Mouse (Mus musculus): ENCODE data around the gene Abca17. TPM values are rescaled to one million over a fixed set of nuclear protein-coding genes. Genes with fewer than 3 reads are reported as not detected.
A peak's percentile ranks its signal among the peaks of the same experiment; 100 is the strongest.

Gene Abca17
- polyA plus RNA-seq, 2 experiments: 0.04 TPM; not detected in 1

DNA sequence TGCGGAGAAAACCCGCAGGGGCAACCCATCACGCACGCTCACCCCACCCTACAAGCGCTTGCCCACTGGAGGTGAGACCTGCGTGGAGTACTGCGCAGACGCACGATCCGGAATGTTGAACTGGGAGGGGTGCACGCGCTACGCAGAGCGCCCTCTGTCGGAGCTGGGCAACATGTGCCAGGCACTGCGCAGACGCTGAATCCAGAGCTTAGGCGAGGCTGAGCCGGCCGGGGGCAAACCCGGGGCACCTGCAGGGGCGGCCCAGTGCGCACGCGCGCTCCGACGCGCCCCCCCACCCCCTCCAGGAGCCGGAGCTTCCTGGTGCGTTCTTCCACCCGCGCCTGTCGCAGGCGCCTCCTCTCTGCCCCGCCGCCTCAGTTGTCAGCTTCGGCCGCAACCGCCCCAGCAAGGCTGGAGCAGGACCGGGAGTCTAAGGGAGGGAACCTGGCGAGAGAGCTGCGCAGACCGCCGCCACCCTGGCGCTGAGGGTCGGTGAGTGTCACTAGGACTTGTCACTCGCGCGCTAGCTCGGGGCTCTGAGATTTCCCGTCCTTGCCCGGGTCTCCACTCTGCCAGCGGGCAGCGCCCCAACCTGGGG, 991 bp upstream of the Abca17 start, which contains the start of gene Abca3:
Gene Abca3 (plus strand): TSS at position 191 of the 598 bp plus-strand sequence.
- peaks cover 13% of the 10 kb centered on the region for H3K27me3 ChIP-seq (ENCODE audit: control insufficient read depth, insufficient read depth, low read length)
- peak within 1 kb of the TSS; percentile 77 to 82 for H3K4me3 ChIP-seq (ENCODE audit: insufficient read depth in 1 of 2, low read depth in 2 of 2, low read length in 2 of 2)
- no peaks in the 10 kb centered on the region for H3K36me3 ChIP-seq (replicated peaks; ENCODE audit: control insufficient read depth, insufficient read depth, low read depth)
- TF ChIP-seq CTCF (IDR thresholded peaks at IDR 0.05; ENCODE audit: low read depth): peak; percentile 98
- TF ChIP-seq EP300 (IDR thresholded peaks at IDR 0.05; ENCODE audit: low read depth): no peak
- DNase-seq (ENCODE audit: low read depth in 3 of 3, low spot score in 3 of 3) (peak; percentile 87 to 88 (median 88)), ATAC-seq (ENCODE audit: insufficient read depth) (peak; percentile 82)
- peak within 1 kb of the TSS; percentile 75 for H3K4me2 ChIP-seq (ENCODE audit: low read depth)
- no peaks in the 10 kb centered on the region for H3K9me3 ChIP-seq (ENCODE audit: control insufficient read depth, low read length)
- H3K4me1 ChIP-seq (replicated peaks; ENCODE audit: control insufficient read depth in 2 of 2, insufficient read depth in 2 of 2, low read length in 1 of 2): peaks cover 26 to 40% of the 10 kb centered on the region in 2 experiments
- peak within 1 kb of the TSS; percentile 96 for H3K9ac ChIP-seq (replicated peaks)
- peak within 1 kb of the TSS; percentile 94 for H3K27ac ChIP-seq
- WGBS (ENCODE audit: insufficient replicate concordance): under 1% methylated on average over 54 of the region's 55 CpGs

DNA sequence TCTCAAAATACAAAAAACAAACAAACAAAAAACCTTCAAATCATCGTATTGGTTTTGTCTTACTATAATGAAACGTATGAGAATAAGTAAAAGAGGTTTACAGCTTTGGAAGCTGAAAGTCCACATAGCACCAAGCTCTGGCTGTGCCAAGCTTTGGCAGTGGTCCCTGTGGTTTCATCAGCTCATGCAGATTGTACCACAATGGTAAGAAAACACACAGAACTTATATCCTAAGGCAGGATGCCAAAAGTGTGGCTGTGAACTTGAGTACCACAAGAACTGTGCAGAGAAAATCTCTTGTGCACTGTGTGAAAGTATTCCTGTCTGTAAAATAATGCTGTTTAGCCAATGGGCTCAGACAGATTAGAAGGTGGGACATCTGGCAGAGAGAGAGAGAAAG, 1.7 kb downstream of the Abca17 start:
- Histone ChIP-seq H3K4me1 (replicated peaks; ENCODE audit: control insufficient read depth in 2 of 2, insufficient read depth in 2 of 2, low read length in 1 of 2) (peaks cover 11 to 16% of the 10 kb centered on the region in 2 experiments), H3K4me3 (ENCODE audit: insufficient read depth in 1 of 2, low read depth in 2 of 2, low read length in 2 of 2) (no peak overlapping the region), H3K27me3 (ENCODE audit: control insufficient read depth, insufficient read depth, low read length) (peaks cover 13% of the 10 kb centered on the region), H3K4me2 (ENCODE audit: low read depth) (no peak overlapping the region), H3K9ac (replicated peaks) (no peak overlapping the region), H3K36me3 (replicated peaks; ENCODE audit: control insufficient read depth, insufficient read depth, low read depth) (no peaks in the 10 kb centered on the region), H3K9me3 (ENCODE audit: control insufficient read depth, low read length) (no peaks in the 10 kb centered on the region), H3K27ac (no peak overlapping the region)
- ATAC-seq (ENCODE audit: insufficient read depth): no peak
- WGBS (ENCODE audit: insufficient replicate concordance): 65% methylated on average over 2 of the region's 2 CpGs
- no peak for DNase-seq (ENCODE audit: low read depth in 3 of 3, low spot score in 3 of 3)
- TF ChIP-seq EP300 (IDR thresholded peaks at IDR 0.05; ENCODE audit: low read depth): no peak
- no peak for TF ChIP-seq CTCF (IDR thresholded peaks at IDR 0.05; ENCODE audit: low read depth)

DNA sequence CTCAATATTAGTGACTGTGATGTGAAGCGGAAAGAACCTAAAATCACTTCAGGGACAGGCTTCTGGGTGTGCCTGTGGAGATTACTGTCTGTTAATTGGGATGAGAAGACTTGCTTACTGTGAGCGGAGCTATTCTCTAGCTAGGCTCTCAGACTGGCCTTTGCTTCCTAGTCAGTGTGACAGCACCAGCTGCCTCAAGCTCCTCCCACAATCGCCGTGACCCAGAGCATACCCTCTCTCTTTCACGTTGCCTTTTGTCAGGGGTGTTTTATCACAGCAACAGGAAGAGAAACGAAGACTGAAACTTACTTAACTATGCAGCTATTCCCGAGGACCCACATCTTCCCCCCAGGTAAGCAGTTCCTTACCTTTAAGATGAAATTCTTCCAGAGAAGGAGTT, 4.0 kb downstream of the Abca17 start:
- TF ChIP-seq EP300 (IDR thresholded peaks at IDR 0.05; ENCODE audit: low read depth): no peak
- no peak for TF ChIP-seq CTCF (IDR thresholded peaks at IDR 0.05; ENCODE audit: low read depth)
- H3K4me3 ChIP-seq (ENCODE audit: insufficient read depth in 1 of 2, low read depth in 2 of 2, low read length in 2 of 2): no peak overlapping the region
- H3K27ac ChIP-seq: no peak overlapping the region
- DNase-seq (ENCODE audit: low read depth in 3 of 3, low spot score in 3 of 3): no peak
- no peak overlapping the region for H3K9ac ChIP-seq (replicated peaks)
- H3K9me3 ChIP-seq (ENCODE audit: control insufficient read depth, low read length): no peaks in the 10 kb centered on the region
- H3K4me1 ChIP-seq (replicated peaks; ENCODE audit: control insufficient read depth in 2 of 2, insufficient read depth in 2 of 2, low read length in 1 of 2): peaks cover 2 to 3% of the 10 kb centered on the region in 2 experiments; a peak in 3 of 4 replicates
- no peak for ATAC-seq (ENCODE audit: insufficient read depth)
- 45% methylated on average over 7 of the region's 7 CpGs for WGBS (ENCODE audit: insufficient replicate concordance)
- no peak overlapping the region for H3K4me2 ChIP-seq (ENCODE audit: low read depth)
- H3K36me3 ChIP-seq (replicated peaks; ENCODE audit: control insufficient read depth, insufficient read depth, low read depth): no peaks in the 10 kb centered on the region
- H3K27me3 ChIP-seq (ENCODE audit: control insufficient read depth, insufficient read depth, low read length): peaks cover 13% of the 10 kb centered on the region

DNA sequence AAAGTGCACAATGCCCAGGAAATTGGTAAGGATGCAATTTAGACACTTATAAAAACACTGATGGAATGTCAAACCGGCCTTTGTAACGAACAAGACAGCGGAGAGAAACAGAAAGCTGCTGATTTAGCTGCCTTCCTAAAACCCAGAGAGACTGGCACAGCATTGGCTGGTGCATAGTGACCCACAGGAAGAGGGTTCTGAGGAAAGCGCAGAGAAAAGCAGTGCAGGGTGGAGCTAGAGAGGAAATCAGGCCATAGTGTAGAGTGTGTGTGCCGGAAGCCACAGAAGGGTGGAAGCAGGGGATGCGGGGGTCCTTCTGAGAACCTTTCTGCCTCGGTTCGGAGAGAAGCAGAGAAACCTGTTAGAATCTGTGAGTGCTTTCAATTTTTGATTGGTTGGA, 6.2 kb downstream of the Abca17 start:
- Histone ChIP-seq H3K36me3 (replicated peaks; ENCODE audit: control insufficient read depth, insufficient read depth, low read depth) (no peaks in the 10 kb centered on the region), H3K4me3 (ENCODE audit: insufficient read depth in 1 of 2, low read depth in 2 of 2, low read length in 2 of 2) (no peak overlapping the region), H3K27ac (no peak overlapping the region), H3K4me2 (ENCODE audit: low read depth) (0 out of 2 replicates have a peak overlapping the region, but pooled peaks have one; percentile 18), H3K9me3 (ENCODE audit: control insufficient read depth, low read length) (no peaks in the 10 kb centered on the region), H3K4me1 (replicated peaks; ENCODE audit: control insufficient read depth in 2 of 2, insufficient read depth in 2 of 2, low read length in 1 of 2) (no peaks in the 10 kb centered on the region), H3K9ac (replicated peaks) (no peak overlapping the region), H3K27me3 (ENCODE audit: control insufficient read depth, insufficient read depth, low read length) (no peaks in the 10 kb centered on the region)
- DNase-seq (ENCODE audit: low read depth in 3 of 3, low spot score in 3 of 3): no peak
- 36% methylated on average over 8 of the region's 8 CpGs for WGBS (ENCODE audit: insufficient replicate concordance)
- no peak for ATAC-seq (ENCODE audit: insufficient read depth)
- no peak for TF ChIP-seq EP300 (IDR thresholded peaks at IDR 0.05; ENCODE audit: low read depth)
- no peak for TF ChIP-seq CTCF (IDR thresholded peaks at IDR 0.05; ENCODE audit: low read depth)

DNA sequence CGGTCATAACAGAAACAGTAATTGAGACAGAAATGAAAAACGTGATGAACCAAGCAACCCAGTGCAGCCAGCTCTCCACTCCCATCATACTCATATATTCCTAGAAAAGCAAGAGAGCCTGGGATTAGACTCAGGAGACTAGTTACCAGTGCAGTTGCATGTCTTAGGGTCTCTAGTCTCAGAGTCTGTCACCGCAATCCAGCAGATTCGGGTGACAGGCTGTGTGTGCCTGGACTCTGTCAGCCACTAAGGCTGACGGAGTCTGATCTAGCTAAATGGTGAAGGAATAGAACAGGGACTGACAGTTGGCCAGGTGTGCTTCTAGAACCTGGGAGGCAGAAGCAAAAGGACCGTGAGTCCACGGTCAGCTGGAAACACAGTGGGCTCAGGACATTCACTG, 23.2 kb downstream of the Abca17 start:
- DNase-seq (ENCODE audit: low read depth in 3 of 3, low spot score in 3 of 3): no peak

More for the DNA sequence above, 23.2 kb downstream of the Abca17 start:
- H3K4me3 ChIP-seq (ENCODE audit: insufficient read depth in 1 of 2, low read depth in 2 of 2, low read length in 2 of 2): no peak overlapping the region
- no peak overlapping the region for H3K9ac ChIP-seq (replicated peaks)
- H3K9me3 ChIP-seq (ENCODE audit: control insufficient read depth, low read length): no peaks in the 10 kb centered on the region
- TF ChIP-seq EP300 (IDR thresholded peaks at IDR 0.05; ENCODE audit: low read depth) (no peak), CTCF (IDR thresholded peaks at IDR 0.05; ENCODE audit: low read depth) (no peak)
- ATAC-seq (ENCODE audit: insufficient read depth): no peak
- no peak overlapping the region for H3K27ac ChIP-seq
- WGBS (ENCODE audit: insufficient replicate concordance): 71% methylated on average over 7 of the region's 7 CpGs
- no peaks in the 10 kb centered on the region for H3K36me3 ChIP-seq (replicated peaks; ENCODE audit: control insufficient read depth, insufficient read depth, low read depth)
- H3K4me1 ChIP-seq (replicated peaks; ENCODE audit: control insufficient read depth in 2 of 2, insufficient read depth in 2 of 2, low read length in 1 of 2): no peaks in the 10 kb centered on the region
- no peaks in the 10 kb centered on the region for H3K27me3 ChIP-seq (ENCODE audit: control insufficient read depth, insufficient read depth, low read length)
- H3K4me2 ChIP-seq (ENCODE audit: low read depth): no peak overlapping the region

Measured in liver, embryonic 14.5 days (tissue).